Mouse (Mus musculus) v-Abl transformed pro-B cells (cell line): Measurements from ENCODE around the gene Arhgef25.

ENCODE experiments used
- in situ Hi-C, 2 experiments: fragments of 400-800 bp; cut with MboI; formaldehyde crosslinking; loops; one replicate each; pipeline ENCODE4 v1.15.1; 2025; ENCODE audit not compliant: unreplicated experiment in 2 of 2

The Arhgef25 gene

DNA sequence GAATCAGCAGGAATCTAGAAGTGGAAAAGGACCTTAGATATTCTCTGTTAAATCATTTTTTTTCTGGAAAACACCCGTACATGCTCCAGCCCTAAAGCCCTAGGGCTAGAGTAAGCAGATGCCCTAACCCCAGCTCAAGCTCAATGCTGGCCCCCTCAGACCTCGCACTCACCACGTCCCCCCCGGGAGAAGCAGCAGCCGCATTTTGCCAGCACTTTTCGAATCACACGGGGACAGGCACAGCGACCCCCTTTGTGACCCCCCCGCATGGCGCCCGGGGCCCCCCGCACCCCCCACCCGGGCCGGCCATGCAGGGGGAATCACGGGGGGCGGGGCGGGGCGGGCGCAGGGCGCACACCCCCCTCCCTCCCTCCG, 1.8 kb downstream of the Arhgef25 start:
- in situ Hi-C loops: no loop called here

DNA sequence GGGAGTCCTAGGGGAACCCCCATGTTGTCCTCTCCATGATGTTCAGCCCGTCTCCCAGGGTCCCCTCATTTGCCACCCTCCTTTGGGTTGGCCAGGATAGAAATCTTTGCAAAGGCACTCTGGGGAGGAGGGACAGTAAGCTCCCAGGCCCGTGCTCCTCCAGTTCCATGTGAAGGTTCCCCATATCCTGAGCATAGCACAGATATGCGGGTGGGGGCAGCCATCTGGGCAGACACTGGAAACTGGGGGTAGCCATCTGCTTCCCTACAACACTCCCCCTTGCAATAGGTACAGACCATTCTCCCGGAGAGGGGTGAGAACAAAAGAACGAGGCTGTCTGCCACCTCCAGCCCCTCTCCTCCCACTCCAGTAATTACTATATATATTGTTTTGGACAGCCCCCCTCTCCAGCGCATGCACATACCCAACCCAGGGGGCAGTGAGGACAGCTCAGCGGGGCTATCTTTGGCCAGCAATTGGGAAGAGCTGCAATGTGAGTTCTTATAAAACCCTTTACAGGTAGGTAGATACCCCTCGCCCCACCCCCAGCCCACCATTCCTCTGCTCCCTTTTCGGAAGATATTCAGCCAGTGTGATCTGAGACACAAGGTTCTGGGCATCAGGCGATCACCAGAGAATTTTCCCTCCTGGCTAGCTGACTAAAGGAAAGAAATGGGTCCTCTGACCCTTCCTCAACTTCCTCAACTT, 2.4 kb downstream of the Arhgef25 start:
- in situ Hi-C loops: no loop called here

DNA sequence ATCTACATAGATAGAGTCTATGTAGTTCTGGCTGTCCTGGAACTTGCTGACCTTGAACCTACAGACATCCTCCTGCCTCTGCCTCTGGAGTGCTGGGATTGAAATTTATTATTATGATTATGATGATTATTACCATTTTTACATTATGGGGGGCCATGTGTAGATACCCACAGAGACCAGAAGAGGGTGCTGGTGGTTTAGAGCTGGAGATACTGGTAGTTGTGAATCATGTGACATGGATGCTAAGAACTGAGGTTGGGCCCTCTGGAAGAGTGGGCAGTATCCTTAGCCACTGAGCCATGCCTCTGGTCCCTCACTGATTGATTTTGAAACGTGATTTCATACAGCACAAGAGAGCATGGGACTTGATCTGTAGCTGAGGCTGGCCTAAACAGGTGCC, 3.4 kb downstream of the Arhgef25 start:
- in situ Hi-C loops: no loop called here

DNA sequence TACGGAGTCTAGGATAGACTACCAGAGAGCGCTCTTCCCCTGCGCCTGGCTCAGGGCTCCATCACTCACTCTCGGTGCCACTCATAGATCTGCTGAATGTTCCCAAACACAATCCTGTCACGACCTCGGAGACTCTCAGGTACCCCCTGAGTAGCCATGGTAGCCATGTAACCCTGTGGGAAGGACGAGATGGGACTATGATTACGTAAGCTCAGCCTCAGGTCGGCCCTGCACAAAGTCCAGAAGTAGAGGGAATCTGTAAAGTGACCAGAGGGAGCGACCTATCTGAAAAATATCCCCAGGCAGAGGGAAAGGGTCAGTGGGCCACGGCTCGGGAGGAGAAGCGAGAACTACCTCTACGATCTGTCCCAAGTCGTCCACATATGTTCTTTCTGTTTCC, 4.4 kb downstream of the Arhgef25 start:
- in situ Hi-C loops: no loop called here

DNA sequence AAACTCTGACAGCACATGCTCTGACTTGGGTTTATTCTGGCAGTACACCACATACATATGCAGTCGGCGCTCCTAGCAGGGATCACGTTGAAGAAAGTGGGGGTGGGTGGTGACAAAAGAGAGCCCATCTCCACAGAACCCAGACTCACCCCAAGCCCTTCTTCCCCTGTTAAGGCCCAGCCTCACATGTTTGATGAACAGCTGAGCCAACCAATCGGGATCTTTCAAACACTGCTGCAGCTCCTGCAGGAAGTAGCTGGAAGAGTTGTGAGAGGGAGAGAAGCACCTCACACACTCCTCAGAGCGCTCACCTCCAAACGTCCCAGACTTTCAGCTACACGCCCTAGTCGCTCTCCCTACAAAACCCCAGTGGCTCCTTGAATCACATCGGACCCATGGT, 4.8 kb downstream of the Arhgef25 start:
- in situ Hi-C loops: no loop called here

DNA sequence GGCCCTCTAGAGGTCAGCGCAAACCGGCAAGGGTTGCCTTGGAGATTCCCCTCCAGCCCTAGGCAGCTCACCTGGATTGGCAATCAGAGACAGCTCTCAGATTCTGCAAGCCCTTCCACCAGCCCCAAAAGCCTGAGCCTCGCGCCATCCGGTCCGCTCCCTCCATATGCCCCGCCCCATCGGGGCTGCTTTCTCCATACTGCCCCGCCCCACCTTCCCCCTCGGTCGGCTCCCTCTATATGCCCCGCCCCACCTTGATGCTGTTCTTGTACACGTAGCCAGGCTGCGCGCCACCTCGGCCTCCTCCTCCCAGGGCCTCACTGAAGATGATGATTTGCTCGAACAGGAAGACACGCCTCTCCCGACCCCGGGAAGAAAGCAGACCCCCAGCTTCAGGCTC, 6.1 kb downstream of the Arhgef25 start:
- in situ Hi-C loops: no loop called here

DNA sequence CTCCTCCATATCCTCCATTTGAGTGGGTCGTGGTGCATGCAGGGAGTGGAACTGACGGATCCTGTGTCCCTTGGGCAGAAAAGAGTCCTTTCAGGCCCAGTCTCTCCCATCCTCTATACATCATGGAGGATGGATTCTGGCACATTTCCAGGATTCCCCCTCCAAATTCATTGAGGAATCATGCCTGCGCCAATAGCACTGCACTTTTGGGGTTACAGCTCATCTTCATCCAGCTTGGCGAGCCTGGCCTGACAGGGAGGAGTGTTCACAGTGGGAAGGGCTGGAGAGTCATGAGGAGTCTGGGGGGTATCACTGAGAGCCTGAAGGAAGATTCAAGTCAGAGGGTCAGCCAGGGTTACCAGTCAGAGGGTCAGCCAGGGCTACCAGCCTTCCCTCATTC, 7.3 kb downstream of the Arhgef25 start:
- in situ Hi-C loops: no loop called here

DNA sequence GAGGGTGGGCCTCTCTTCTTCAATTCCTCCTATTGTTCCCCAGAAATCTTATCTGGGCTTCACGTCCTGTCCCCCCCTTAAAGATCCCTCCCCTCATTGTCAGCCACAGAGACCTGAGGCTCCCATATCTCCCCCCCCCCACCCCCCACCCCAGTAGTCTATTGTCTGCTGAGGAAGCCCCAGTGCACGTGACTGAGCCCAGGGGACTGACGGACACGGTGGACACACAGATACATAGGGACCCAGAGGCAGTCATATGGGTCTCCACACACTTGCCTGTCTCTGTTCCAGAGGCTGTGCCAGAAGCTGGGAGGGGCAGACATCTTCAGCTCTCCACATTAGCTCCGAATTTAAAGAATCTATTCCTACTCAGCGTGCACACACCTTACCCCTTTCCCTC, 8.3 kb downstream of the Arhgef25 start:
- in situ Hi-C loops: no loop called here

DNA sequence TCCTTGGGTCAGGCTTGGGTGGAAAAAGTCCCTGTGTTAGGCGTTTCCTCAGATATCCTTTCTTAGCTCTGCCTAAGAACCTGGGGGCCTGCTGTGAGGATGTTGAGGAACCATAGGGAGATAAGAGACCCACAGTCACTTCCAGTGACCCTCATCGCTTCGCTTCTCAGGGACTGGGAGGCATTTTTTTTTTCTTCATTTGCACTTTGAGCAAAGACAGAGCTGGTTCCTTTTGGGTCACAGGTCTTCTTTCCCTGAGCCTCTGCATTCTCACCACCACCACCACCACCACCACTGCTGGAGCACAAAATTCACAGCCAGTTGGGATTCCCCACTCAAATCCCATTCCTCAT, 9.2 kb downstream of the Arhgef25 start:
- in situ Hi-C loops: no loop called here

DNA sequence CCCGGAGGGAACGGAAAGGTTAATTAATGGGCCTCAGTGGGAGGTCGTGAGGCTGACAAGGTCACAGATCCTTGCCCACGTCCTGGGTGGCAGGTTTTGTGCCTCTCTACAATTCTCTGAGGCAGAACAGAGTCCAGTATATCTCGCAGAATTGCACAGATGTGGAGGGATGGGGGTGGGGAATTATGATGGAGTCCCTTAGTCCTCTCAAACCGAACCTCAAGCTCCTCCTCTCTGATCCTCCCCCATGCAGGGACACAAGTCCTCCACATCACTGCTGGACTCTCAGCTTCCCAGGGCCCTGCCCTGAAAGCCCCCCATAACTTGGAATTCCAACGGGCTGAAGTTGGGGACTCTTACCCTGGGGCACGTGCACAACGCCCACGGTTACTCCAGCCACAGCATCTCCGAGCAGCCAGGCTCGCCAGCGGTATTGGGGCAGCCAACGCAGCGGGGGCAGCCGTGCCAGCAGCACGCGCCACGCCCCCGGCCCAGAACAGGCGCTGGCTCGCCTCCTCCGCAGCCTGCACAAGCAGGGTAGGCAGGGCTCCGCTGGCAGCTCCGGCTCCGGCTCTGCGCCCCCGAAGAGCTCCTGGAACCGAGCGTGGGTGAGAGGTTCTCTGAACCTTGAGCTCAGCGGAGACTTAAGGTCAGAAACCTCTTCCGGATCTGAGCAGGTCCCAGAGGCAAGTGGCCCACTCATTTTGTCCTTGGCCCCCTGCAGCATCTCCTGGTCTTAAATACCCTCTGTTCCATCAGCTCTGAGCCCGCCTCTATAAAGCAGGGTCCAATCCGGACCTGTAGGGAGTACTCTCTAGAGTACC, 9.8 kb downstream of the Arhgef25 start, which contains the start of gene Slc26a10:
Slc26a10 (minus strand) TSS at position 775 of the 824 bp plus-strand sequence.
- in situ Hi-C loops: loop anchor here (5.0 kb wide), 4 partner anchors 42 to 157 kb away; no protein-coding TSS in a partner anchor

DNA sequence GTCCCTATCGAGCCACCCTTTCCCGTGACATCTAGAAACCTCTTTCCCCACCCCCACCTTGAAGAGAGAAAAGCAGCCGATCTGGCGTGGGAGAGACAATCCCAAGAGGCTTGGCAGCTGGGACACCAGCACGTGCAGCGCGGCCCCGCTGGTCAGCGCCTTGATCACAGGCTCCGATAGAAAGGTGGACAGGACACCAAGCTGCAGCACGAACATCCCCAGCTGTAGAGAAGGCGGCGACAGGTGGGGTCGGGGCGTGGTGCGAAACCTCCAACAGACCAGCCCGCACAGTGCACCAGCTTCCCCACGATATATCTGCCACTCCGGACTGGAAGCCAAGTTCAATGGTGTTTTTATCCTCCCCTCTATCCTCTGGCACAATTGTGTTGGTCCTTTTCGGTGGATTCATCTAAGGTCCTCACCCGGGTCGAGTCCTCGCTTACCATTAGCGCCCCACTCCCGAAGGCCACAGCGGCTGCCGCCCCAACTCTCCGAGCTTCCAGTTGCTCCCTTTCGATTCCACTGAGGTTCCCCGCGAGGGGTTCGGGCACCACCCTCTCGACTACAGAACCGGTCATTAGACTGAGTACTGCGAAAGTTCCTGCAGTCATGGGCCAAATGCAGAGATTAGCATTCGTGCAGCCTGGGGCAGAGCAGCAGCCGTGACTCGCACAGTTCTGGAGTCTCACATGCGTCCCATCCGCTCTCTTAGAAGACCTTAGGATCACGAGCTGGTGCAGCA, 11.4 kb downstream of the Arhgef25 start:
- in situ Hi-C loops: loop anchor here (5.0 kb wide), 4 partner anchors 44 to 159 kb away; no protein-coding TSS in a partner anchor

DNA sequence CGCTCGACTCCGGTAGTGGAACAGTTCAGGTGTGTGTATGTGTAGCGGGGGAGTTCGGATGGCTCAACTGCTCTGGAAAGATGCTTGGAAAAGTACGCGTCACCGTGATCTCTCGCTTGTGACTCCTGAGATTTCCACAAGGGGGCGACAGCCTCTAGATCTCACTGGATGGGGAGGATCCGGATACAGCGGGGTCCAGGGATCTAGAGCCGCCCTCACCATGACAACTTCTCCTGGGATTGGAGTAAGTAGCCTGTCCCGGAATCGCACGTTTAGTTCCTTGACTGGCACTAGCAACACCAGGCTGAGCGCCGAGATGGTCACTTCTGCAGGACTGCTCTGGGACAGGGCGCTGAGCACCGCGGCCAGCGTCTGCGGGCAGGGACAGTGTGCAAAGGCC, 12.2 kb downstream of the Arhgef25 start:
- in situ Hi-C loops: loop anchor here (5.0 kb wide), 4 partner anchors 45 to 160 kb away; no protein-coding TSS in a partner anchor

DNA sequence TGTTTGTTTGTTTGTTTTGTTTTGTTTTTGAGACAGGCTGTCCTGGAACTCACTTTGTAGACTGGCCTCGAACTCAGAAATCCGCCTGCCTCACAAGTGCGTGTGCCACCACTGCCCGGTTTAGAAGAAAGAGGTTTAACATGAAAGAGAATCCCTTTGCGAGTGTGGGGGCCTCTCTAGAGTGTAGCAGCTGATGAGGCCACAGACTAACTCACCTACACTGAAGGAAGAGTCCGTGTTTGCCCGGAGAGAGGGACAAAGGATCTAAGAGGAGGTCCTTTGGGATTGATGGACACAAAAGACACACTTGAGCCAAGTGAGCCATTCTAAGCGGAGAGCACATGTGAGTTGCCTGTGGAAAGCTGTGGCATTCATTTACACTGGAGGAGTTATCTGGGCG, 12.6 kb downstream of the Arhgef25 start:
- in situ Hi-C loops: loop anchor here (5.0 kb wide), 4 partner anchors 45 to 160 kb away; no protein-coding TSS in a partner anchor

DNA sequence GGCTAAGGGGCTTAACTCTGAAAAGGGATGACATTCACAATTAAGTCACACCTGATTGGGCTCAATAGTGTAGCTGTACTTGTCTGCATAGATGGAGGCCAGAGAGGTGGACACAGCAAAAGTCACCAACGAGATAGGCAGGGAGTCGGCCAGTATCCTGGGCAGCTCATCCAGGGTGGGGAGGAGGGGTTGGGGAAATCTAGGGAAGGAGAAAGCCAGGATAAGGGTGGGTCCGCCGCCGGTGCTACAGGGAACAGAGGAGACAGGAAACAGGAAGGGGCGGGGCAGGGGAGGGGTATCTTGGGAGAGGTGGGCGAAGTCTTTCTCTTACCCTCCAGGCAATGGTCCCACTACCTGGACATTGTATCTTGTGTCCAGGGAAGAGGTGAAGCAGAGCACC, 13.1 kb downstream of the Arhgef25 start:
- in situ Hi-C loops: loop anchor here (5.0 kb wide), 4 partner anchors 46 to 161 kb away; no protein-coding TSS in a partner anchor

DNA sequence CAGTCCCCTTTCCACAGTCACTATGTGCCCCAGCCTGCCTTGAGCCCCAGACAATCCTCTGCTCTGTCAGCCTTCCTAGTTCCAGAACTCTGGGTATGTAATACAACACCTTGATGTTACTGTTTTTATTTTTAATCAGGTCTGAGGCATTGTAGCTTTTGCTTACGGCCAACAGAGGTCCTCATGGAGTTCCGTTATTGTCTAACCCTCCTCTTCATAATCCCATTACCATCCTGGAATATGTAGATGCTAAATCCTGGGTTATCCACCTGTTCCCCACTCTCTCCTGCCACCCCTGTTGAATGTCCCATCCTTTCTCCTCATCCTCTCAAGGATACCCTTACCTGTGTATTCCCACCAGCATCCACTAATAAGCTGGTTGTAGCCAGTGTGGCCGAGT, 13.7 kb downstream of the Arhgef25 start:
- in situ Hi-C loops: loop anchor here (5.0 kb wide), 4 partner anchors 46 to 161 kb away; no protein-coding TSS in a partner anchor

DNA sequence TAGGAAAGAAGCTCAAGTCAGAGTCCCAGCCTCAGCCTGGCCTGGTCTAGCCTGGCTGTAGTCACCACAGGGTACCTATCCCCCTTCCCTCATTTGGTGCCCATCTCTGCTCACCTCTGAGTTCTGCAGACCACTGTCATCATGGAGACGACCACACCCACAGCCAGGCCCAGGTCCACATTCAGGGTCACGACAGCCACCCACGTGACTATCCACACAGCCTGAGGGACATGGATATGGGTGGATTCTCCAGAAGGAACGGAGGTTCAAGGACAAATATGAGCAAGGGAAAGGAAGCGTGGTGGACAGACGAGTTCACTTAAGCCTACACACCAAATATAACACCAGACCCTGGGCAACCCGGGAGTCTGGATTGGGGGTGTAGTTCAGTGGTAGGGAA, 15.7 kb downstream of the Arhgef25 start:
- in situ Hi-C loops: loop anchor here in 1 of 2 experiments (5.0 kb wide), 1 partner anchor 47 kb away; no protein-coding TSS in a partner anchor

DNA sequence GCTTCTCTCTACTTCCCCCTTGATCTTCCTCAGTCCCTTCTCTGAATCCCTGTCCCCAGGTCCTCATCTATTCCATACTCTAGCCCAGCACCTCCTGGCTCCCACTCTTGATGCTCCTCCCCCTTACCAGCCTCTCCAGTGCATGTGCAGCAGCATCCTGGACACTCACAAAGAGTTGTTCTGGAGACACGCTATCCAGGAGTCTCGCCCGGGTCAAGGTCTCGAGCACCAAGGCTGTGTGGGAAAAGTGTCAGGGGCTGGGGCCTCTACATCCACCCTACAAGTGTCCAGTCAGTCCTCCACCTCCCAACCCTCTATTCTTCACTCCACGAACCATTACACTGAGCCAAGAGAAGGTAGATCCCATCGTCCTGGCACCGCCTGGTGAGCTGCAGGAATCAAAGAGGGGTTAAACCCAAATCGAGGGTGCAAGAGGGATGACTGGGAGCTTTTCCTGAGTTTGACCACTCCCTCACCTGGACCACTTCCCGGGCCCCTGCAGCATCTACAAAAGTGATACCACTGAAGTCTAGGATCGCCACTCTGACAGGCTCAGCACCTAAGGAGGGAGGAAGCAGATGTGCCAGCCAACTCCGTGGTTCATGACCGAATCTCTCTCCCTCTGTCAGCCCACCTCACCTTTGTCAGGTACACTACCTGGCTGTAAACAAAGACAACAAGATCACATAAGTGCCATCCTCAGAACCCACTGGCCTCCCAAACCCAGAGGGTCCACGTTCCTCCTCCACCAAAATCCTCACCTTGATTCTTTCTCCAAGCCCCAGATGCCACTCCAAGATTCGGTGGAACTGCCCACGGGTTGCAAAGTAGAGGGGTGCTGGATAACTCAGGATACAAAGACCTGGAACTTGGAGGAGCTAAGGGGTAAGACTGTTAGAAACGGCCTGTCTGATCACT, 16.5 kb downstream of the Arhgef25 start:
- in situ Hi-C loops: loop anchor here in 1 of 2 experiments (5.0 kb wide), 1 partner anchor 46 kb away; no protein-coding TSS in a partner anchor

DNA sequence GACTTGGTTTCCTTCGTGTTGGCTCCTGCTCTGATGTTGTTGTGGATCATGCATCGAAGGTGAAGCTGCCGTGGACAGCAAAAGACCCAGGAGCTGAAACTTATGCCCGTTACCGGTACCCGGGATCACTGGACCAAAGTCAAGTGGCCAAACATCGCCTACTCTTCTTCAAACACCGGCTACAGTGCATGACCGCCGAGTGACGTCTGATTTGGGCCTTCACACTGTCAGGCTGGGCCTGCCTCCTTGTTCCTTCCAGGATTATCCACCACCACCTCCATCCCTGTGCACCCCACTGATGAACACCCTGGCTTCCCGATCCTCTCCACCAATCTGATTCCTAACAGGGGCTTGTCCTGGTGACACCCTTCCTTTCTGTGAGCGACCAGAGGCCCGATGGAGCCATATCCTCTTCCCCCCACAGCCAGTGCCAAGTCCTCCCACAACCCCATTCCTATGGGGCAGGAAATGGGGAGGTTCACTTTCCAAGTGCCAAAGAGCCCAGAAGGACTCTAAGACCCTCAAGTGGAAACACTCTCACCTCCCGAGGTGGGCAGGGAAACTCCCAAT, 18.2 kb downstream of the Arhgef25 start:
- in situ Hi-C loops: loop anchor here in 1 of 2 experiments (5.0 kb wide), 1 partner anchor 44 kb away; no protein-coding TSS in a partner anchor

DNA sequence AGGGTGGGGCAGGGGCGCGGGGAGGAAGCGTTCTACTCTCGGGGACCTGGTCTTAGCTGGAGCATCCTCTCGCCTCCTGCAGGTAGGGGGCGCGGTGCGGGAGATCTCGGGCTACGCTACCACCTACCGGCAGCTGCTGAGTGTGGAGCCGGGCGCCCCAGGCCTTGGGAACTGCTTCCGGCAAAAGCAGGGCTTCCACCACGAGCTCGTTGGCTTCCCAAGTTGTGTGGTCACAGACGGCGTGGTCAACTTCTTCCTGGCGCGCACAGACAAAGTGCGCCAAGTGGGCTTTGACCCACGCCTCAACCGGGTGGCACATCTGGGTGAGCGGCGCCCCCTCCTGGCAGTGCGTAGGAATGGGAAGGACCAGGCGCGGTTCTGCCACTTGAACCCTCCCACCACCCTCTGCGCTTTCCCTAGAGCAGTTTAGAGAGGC, 19.0 kb downstream of the Arhgef25 start:
- in situ Hi-C loops: loop anchor here in 1 of 2 experiments (5.0 kb wide), 1 partner anchor 44 kb away; no protein-coding TSS in a partner anchor
